Mouse (Mus musculus) cerebellum, adult 2 months (tissue): Measurements from ENCODE around the gene Lpo. TPM values are rescaled to one million over a fixed set of nuclear protein-coding genes. Genes with fewer than 3 reads are reported as not detected.

Source experiments
- DNase-seq, 2 experiments: peaks; one replicate each; pipeline ENCODE4 v3.0.0; 2021
- H3K27ac ChIP-seq: fragments of 200-500 bp; 2 replicates; pipeline ENCODE4 v1.5.1; 2012; ENCODE audit warnings: low read length, control low read depth, inconsistent platforms; ENCODE audit not compliant: insufficient read depth
- H3K27me3 ChIP-seq: fragments of 200-500 bp; 2 replicates; pipeline ENCODE4 v1.6.1; 2012; ENCODE audit warnings: inconsistent platforms, mild to moderate bottlenecking, low read length, moderate library complexity; ENCODE audit not compliant: control insufficient read depth, insufficient read depth
- H3K4me1 ChIP-seq: fragments of 200-500 bp; 2 replicates; pipeline ENCODE4 v1.6.1; 2011; ENCODE audit warnings: low read length; ENCODE audit not compliant: control insufficient read depth, insufficient read depth
- H3K4me3 ChIP-seq: fragments of 200-500 bp; replicated peaks from 2 replicates; pipeline ENCODE3; 2011; ENCODE audit warnings: mild to moderate bottlenecking, low read depth, low read length, control low read depth; ENCODE audit not compliant: insufficient read depth
- CTCF ChIP-seq: fragments of 200-500 bp; IDR thresholded peaks from 2 replicates; pipeline ENCODE4 v1.5.1; 2011; ENCODE audit warnings: low read depth, mild to moderate bottlenecking, control low read depth, low read length, moderate library complexity, borderline replicate concordance; ENCODE audit not compliant: insufficient read depth
- POLR2A ChIP-seq: fragments of 200-500 bp; IDR thresholded peaks from 2 replicates; pipeline ENCODE4 v1.6.1; 2011; ENCODE audit warnings: low read length, control low read depth, borderline replicate concordance; ENCODE audit not compliant: insufficient read depth
- WGBS: fragments of 180-500 bp; shearing (Covaris S2); methylation state at CpG from one replicate; pipeline ENCODE4 v1.1.7; 2018; 5-methylcytosine and 5-hydroxymethylcytosine counted together
- polyA plus RNA-seq: library from polyadenylated mRNA; depleted of rRNA; stranded (reverse); fragments of >200 nt; gene quantifications from 2 replicates; pipeline ENCODE4 v1.2.3, GENCODE M21; 2012

The Lpo gene
- polyA plus RNA-seq, 1 experiment = 6.5 TPM

- WGBS = 43% methylated on average over 5 of the region's 5 CpGs
- Histone ChIP-seq H3K27me3 (no peaks in the 10 kb centered on the region), H3K27ac (peak overlapping the region; percentile 44; the same call in 1 of the 2 replicates), H3K4me1 (peaks cover 10% of the 10 kb centered on the region; the same call in 1 of the 2 replicates), H3K4me3 (no peak overlapping the region)
- TF ChIP-seq CTCF (no peak), POLR2A (no peak)
- peak in 1 of 2 experiments; percentile 30 for DNase-seq
Observed at GRCm38 (mm10) chr11:87821502-87821901, 6.6 kb downstream of the Lpo start.

- no peak for DNase-seq
- Histone ChIP-seq H3K27ac (peak overlapping the region; percentile 49), H3K4me1 (peaks cover 14% of the 10 kb centered on the region; the same call in 1 of the 2 replicates), H3K4me3 (peak overlapping the region; percentile 65), H3K27me3 (no peaks in the 10 kb centered on the region)
- 29% methylated on average over 4 of the region's 4 CpGs for WGBS
- TF ChIP-seq POLR2A (no peak), CTCF (no peak)
Observed at GRCm38 (mm10) chr11:87817443-87817773, 10.7 kb downstream of the Lpo start.

GRCm38 (mm10) chr11:87816707-87817442 lies 11.2 kb downstream of the Lpo start:
- no peak for TF ChIP-seq POLR2A
- peak; percentile 88 for TF ChIP-seq CTCF
- H3K4me3 ChIP-seq = peak overlapping the region; percentile 65
- peak overlapping the region; percentile 49 for H3K27ac ChIP-seq
- H3K4me1 ChIP-seq = peaks cover 14% of the 10 kb centered on the region; the same call in 1 of the 2 replicates
- peak; percentile 80 to 83 for DNase-seq
- 1% methylated on average over 31 of the region's 31 CpGs for WGBS
- H3K27me3 ChIP-seq = no peaks in the 10 kb centered on the region

GRCm38 (mm10) chr11:87814831-87815230 lies 13.3 kb downstream of the Lpo start:
- DNase-seq = no peak
- Histone ChIP-seq H3K27ac (no peak overlapping the region), H3K4me3 (no peak overlapping the region), H3K4me1 (peaks cover 14% of the 10 kb centered on the region; the same call in 1 of the 2 replicates), H3K27me3 (no peaks in the 10 kb centered on the region)
- 59% methylated on average over 8 of the region's 8 CpGs for WGBS
- TF ChIP-seq POLR2A (no peak), CTCF (no peak)

- Histone ChIP-seq H3K4me1 (peaks cover 3% of the 10 kb centered on the region; the same call in 1 of the 2 replicates), H3K4me3 (no peak overlapping the region), H3K27me3 (no peaks in the 10 kb centered on the region), H3K27ac (no peak overlapping the region)
- no peak for DNase-seq
- 32% methylated on average over 4 of the region's 4 CpGs for WGBS
- TF ChIP-seq CTCF = no peak
- TF ChIP-seq POLR2A = no peak
Observed at GRCm38 (mm10) chr11:87811396-87811795, 16.7 kb downstream of the Lpo start.

- WGBS = 87% methylated on average over 7 of the region's 7 CpGs
- H3K27ac ChIP-seq = no peak overlapping the region
- no peaks in the 10 kb centered on the region for H3K27me3 ChIP-seq
- H3K4me3 ChIP-seq = no peak overlapping the region
- H3K4me1 ChIP-seq = no peaks in the 10 kb centered on the region
- no peak for DNase-seq
- TF ChIP-seq POLR2A (no peak), CTCF (no peak)
Observed at GRCm38 (mm10) chr11:87808236-87808635, 19.9 kb downstream of the Lpo start.

GRCm38 (mm10) chr11:87807433-87807832 lies 20.7 kb downstream of the Lpo start:
- no peak overlapping the region for H3K4me3 ChIP-seq
- no peaks in the 10 kb centered on the region for H3K27me3 ChIP-seq
- peaks cover 3% of the 10 kb centered on the region; the same call in 1 of the 2 replicates for H3K4me1 ChIP-seq
- no peak overlapping the region for H3K27ac ChIP-seq
- TF ChIP-seq CTCF = no peak
- TF ChIP-seq POLR2A = no peak
- DNase-seq = no peak
- WGBS = 81% methylated on average over 6 of the region's 6 CpGs

GRCm38 (mm10) chr11:87805448-87805847 lies 22.6 kb downstream of the Lpo start:
- no peaks in the 10 kb centered on the region for H3K27me3 ChIP-seq
- H3K4me1 ChIP-seq = peaks cover 3% of the 10 kb centered on the region; the same call in 1 of the 2 replicates
- 82% methylated on average over 1 of the region's 1 CpGs for WGBS
- H3K4me3 ChIP-seq = no peak overlapping the region
- H3K27ac ChIP-seq = no peak overlapping the region
- no peak for TF ChIP-seq POLR2A
- no peak for TF ChIP-seq CTCF
- DNase-seq = no peak
